Mouse (Mus musculus): ENCODE measurements around the gene Phf21a.

Gene Phf21a

DNA sequence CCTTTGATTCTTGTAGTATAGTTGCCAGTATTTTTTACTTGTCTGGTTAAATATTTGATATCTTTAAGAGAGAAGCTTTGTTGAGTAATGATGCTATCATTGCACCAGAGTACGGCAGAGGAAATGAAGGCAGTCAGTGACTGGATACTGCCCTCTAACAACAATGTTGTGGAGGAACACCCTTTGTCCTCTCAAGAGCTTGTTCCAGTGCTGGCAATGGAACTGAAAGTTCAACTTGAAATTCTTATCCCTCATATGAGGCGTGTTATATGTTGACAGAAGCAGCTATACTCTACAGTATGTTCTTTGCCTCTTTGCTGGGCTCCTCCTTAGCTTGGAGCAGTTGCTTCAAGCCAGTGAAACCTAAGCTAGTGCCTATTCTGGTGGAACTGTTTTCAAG lies 147.4 kb downstream of the Phf21a start:
- DNase-seq = no peak

DNA sequence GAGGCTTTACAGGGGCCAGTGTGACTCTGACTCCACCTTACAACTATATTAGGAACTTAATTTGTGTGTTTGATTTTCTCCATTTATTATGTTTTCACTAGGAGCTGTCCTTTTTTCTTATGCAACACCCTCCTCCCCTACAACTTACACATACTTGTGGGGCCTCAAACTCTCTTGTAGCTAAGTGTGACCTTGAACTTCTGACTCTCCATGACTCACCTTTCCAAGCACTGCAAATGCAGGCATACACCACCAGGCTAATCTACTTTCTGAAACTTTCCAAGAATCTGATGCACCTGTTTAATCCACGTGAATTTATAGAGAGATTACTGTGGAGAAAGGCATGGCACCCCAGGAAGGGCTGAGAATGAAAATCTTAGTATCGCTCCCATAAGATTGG lies 147.9 kb downstream of the Phf21a start:
- no peak for DNase-seq

DNA sequence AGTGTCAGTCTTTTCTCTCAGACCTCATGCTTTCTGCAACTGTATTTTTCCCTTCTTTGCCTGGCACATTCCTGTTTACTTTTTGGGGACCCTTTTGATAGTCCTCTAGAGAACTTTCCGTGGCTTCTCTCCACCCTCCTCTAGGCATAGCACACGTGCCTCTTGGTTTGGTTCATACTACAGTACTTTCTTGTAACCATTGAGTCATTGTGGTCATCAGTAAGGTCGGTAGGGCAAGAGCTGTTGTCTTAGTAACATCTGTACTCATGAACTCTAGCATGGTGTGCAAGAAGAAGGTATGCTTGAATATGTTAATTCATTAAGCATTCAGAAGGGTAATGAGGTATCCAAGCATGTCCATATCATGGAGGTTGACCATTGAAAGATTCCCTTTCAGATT lies 148.4 kb downstream of the Phf21a start:
- DNase-seq = no peak

DNA sequence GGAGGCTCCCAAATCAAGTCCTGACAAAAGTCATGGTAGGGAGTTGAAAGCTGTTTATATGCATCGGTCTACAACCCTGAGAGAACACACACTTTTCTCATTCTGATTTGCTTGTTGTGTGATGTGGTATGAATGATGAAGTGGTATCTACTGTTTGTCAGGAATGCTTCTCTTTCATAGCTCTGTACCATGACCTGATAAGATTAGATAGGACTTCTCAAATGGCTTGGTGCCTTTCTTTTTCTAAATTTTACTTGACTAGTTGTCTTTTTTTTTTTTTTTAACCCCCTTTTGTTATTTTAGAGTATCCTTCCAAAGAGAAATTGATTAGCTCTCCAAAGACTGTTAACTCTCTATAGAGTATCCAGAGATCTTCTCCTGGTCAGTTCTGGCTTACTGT lies 153.2 kb downstream of the Phf21a start:
- no peak for DNase-seq

DNA sequence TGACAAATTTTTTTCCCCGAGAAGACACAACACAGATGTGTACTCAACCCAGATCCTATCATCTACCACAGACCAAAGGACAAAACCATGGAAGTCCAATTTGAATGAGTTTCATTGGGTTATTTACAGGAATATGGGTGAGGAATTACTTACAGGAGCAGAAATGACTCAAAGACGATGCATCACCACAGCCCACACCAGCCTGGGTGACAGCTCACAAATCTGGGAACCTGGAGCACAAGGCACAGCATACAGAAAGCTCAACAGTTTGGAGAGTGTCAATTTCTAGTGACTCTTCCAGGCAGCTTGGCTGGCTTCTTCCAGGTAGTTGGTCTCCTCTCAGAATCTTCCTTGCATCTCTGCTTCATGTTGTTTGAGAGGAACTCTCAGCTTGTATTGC lies 154.8 kb downstream of the Phf21a start:
- DNase-seq = no peak

DNA sequence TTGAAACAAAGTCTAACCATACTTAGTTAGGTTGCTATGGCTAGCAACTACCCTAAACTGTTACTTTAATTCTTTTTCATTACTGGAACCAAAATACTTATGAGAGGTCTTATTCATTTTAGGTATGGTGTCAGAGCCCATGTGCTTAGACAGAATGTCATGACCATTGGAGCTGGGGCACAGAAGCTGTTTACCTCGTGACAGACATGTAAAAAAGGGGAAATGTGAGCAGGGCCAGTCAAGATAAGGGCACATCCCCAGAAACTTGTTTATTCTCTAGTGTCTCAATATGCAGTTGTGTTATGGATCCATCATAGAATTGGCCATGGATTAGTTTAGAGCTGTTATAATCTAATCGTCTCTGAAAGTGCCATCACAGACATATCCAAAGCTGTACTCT lies 157.6 kb downstream of the Phf21a start:
- no peak for DNase-seq

DNA sequence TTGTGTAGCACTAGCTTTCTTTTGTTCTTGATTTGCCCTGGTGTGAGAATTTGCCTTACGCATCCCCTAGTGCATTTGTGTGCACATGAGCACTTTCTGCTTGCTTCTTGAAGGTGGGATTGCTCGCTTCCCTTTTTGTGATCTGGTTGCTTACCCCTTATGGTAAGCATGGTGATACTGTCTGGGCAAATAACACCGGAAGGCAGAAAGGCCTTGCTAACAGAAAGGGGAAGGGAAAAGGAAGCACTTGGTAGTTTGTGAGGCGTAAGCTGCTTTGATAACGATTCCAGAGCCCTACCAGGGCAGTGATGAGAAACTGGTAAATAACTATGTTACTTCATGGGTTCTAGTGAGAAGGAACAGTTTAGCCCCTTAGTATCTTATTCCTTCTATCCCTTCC lies 160.9 kb downstream of the Phf21a start:
- no peak for DNase-seq

DNA sequence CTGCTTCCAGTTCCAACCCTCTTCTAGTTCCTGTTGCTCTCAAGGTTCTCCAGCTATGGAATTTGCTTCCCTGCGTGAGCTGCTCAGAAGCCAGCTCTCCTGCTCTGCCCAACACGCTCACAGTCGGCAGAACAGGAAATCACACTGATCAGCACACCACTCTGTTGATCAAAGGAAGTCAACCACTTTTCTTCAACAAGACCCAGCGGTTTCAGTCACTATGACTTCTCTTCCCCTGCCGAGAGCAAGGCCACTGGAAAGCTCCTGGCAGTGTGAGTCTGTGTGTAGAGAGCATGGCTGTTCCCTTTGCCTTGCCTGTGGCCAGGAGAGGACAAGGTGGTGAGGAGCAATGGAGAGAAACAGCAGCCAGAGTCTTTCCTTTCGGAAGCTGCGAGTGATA lies 163.2 kb downstream of the Phf21a start:
- DNase-seq = peak in 1 of 2 experiments; percentile 6

DNA sequence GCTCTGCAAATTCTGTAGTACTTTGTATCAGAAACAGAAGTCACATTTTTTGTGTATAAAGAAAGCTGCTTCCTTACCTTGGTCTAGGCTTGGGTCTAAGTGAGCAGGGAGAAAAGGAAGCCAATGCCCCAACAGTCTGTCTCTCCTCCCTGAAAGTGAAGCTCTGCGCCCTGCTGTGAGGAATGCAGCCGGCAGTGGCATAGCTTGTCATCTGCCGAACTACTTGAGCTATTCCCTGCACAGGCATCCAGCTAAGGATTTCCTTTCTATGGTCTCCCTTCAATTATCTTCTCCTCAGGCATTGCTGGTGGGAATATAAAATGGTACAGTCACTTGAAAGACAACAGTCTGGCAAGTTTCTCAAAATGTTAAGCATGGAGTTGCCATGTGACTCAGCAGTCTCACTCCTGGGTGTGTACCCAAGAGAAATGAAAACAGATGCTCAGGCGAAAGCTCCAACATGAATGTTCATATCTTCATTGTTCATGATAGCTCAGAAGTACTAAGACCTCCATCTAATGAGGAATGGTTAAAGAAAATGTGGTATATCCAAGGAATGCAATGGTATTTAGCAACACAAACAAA lies 164.5 kb downstream of the Phf21a start:
- no peak for DNase-seq

DNA sequence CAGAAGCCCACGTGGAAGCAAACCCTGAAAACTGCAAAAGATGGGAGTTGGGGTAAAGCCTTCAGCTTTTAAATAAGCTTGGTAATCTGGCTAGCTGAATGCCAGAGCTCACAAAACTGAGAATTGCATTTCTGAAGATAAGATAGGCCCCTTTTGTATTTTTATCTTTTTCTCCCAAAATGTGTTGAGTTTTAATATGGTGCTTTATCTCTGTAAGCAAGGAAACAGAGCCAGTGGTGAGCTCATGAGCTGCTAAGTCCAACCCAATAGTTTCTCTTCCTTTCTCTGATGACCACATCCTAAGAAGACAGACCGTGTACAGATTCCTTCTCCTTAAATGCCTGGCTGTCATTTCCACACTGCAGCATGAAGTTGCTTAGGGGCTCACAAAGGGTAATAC lies 167.0 kb downstream of the Phf21a start:
- DNase-seq = no peak

DNA sequence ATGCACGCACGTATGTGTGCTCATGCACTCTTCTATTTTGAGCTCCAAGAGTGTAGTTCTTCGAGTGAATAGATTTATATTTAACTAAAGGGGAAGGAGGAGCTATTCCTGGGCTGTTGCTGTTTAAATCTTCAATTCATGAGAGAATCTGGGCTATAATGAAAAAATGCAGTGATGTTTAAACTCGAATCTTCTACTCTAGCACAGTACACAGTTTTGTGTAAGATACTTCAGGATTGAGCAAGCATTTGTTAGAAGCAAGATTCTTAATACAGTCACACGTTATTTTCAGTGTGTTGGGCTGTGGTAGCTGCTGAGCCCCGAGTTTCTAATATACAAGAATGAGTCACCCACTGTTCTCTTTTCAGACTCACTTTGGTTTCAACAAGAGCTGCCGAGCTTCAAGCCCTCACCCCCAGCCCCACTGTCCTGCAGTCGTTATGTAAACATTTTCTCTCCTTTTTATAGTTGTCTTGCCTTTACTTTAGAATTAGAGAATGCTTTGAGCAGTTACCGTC lies 173.2 kb downstream of the Phf21a start:
- no peak for DNase-seq

DNA sequence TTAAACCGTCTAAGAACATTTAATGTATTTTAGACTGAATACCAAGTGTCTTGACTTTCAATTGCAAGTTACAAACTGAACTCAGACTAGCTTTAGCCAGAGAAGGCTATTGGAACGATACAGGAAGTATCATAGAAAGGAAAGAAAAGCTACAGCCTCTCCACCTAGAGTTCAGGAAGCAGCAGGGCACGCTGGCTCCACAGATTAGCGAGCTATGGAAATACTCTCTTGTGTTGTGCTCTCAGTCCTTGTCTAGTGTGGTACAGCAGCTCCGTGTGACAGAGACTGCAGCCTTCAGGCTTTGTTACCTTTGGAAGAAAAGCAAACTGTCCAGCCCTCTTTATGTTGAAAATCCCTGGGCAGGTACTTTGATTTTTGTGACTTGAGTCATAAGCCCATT lies 176.3 kb downstream of the Phf21a start:
- DNase-seq = no peak

DNA sequence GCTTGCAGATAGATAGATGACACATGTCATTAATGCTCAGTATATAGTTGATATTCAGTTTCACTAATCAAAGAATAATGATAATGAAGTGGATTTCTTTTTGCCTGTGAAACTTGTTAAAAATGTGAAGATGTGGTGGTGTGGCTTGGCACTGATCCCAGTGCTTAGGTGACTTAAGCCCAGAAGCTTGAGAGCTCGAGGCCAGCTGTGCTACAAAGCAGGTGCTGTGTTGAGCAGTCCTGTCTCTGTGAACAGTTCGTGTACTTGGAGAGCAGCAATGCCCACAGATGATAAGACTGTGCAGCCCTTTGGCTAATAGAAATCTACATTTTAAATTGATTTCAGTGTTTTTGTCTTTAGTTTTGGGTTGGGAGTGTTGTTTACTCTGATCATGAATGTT lies 179.6 kb downstream of the Phf21a start:
- DNase-seq = no peak

DNA sequence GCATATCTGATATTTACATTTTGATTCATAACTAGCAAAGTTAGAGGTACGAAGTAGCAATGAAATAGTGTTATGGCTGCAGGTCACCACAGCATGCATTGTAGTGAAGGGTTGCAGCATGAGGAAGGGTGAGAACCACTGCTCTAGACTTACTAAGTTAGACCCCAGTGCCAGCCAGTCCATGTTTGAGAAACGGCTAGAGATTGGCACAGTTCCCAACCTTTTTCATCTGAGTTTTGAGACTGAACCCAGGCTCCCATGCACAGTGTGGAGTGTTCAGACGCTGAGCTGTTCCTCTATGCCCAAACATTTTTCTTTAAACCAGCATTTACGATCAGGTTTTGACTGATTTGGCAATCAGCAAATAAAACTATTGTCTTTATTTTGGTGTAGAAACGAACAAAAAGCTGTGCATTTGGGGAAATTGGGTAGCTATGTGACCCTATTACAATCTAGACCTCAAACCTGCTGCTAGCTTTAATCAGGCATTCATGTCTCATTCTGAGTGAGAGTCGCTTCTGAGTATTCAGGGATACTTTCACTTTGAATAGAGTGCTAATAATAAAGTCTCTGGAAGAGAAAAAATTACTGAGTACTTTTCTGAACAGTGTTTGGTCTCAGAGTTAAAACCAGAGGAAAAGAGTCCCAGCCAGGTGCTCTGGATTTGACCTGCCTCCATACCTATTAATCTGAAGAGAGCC lies 180.3 kb downstream of the Phf21a start:
- DNase-seq = no peak

DNA sequence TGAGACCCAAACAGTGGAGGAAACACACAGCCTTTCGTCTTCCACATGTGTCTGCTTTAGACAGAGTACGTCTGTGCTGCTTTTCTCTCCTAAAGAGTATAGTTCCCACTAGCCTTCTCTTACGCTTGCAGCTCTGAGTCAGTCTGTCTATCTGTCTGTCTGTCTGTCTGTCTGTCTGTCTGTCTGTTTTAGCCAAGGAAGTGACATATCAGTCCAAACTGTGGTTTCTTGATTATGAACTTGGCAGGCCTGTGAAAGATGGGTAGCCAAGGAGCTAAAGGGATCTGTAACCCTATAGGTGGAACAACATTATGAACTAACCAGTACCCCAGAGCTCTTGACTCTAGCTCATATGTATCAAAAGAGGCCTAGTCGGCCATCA lies 180.9 kb downstream of the Phf21a start:
- DNase-seq = no peak

DNA sequence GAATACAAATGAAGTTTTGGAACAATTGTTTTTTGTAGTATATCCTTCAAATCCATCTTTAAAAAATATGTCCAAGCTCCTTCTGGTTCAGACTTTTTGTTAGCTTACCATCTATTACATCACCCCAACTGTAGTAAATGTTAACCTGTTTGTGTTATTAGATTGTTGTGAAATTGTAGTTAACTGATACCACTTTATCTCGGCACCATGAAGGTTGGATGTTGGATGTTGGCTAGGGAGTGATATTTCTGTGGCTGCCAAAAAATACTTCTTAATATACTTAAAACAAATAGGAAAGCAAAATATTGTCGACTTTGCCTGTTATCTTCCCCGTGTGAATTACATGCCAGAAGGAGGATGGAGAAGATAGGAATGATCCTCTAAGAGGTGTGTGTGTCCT lies 184.9 kb downstream of the Phf21a start:
- DNase-seq = no peak

DNA sequence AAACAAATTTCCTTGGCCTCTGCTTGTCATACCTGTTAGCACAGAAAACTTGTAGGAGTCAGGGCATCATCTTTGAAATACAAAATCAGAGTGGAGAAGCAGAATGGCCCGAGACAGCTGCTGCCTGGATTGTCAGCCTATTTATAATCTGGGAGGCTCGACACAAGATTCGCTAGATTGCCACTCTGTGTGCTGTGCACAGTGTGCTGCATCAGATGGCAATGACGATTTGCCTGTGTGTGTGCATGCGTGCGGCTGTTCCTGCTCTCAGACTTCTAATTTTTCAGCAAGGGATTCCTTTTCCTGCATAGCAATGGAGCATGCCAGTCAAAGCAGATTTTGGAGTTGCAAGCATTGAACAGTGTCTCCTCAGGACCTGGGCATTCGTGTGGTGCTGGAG lies 185.7 kb downstream of the Phf21a start:
- DNase-seq = no peak

DNA sequence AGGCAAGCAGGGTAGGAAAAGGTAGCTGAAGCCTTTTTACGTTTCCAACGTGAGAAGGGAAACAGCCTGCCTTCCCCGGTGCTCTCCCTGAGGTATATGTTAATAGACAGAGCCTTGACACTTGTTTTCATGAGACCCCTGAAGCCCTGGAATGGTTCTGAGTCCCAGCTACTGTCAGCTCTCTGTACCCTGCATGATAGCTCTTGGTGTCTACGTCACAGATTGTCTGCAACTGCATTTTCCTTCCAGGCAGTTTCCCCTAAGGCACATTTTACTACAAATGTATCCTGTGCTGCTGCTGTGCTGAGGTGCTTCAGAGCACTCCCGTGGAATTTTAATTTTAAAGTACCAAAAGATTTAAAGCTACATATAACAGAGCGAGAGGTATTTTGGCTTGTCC lies 186.5 kb downstream of the Phf21a start:
- DNase-seq = no peak

DNA sequence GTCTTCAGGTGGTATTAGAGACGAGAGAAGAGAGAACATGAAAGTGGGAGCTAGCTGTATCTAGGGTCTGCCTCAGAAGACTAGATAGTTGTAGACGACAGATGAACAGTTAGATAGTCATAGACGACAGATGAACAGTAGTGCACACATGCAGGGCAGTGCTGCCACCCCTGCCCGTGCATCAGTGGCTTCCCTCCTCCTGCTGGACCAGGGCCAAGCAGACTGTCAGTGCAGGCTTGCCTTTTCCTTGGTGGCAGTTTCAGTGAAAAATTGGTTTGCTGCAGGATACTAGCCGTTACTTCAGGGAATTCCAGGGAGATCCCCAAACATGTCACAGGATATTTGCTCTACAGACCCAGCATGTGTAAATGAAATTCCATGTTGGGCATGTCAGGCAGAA lies 192.7 kb downstream of the Phf21a start:
- peak; percentile 21 to 22 for DNase-seq

DNA sequence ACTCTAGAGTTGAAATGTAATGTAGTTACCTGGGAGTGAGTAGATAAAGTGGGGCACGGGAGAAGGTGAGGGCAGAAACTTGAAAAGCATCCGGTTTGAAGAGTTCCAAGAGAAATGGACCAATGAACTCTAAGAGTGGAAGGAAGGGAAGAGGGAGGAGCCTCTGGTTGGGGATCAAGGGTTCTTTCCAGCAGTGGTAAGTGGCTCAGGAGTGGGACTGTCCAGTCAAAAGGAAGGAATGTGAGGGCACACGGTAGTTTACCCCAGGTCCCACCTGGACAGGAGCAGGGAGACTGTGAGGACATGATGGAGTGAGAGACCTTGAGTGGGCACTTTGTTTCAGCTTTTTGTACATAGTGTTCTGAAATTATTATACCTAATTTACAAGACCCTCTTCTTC lies 196.4 kb downstream of the Phf21a start:
- DNase-seq = no peak

DNA sequence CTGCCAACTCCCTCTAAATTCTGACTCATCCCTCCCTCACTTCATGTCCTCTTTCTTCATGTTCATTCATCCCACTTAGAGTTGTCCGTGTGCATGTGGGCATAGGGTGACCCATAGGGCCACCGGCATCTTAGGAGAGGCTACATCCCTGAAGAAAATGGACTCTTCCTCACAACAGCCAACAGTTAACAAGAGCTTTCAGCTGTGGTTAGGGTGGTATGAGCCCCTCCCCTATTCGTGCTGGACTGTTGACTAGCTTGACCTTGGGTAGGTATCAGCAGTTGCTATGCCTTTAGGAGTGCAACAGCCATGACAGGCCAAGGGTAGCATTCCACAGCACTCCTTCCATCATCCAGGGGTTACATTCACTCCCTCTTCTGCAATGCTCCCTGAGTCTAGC lies 198.6 kb downstream of the Phf21a start:
- no peak for DNase-seq

DNA sequence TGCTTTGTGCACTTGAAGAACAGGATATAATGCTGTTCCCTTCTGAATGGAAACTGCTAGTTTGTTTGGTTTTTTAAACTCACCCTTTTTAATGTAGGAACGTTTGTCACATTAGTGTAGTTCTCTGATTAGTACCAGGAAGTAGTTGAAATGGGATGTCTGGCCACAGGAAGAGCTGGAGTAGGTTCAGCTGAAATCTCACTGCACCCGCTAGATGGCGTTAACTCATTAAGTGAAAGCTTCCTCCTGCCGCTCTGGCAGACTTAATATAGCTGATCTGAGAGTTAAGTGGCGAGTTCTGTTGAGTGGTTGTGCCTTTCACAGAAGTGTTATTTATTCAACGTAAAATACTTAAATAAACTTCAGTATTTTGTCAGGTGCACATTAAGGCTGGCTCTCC lies 203.5 kb downstream of the Phf21a start:
- DNase-seq = peak; percentile 89 to 90

DNA sequence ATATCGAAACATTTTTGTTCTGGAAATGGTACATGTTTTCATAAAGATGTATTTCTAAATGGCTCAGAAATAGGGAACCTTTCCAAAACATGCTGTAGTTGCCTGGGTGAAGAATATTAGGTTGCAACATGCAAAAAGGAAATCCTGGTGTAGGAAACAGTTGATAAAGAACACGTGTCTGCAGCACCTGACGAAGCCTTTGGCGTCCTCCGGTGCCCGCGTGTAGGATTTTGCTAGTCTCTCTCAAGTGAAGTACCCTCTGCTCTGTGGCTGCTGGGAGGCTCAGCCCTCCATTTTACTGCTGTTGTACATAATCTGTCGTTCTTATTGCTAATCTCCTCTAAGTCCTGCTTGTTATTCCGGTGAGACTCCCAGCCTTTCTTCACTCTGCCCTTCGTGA lies 207.0 kb downstream of the Phf21a start:
- no peak for DNase-seq

DNA sequence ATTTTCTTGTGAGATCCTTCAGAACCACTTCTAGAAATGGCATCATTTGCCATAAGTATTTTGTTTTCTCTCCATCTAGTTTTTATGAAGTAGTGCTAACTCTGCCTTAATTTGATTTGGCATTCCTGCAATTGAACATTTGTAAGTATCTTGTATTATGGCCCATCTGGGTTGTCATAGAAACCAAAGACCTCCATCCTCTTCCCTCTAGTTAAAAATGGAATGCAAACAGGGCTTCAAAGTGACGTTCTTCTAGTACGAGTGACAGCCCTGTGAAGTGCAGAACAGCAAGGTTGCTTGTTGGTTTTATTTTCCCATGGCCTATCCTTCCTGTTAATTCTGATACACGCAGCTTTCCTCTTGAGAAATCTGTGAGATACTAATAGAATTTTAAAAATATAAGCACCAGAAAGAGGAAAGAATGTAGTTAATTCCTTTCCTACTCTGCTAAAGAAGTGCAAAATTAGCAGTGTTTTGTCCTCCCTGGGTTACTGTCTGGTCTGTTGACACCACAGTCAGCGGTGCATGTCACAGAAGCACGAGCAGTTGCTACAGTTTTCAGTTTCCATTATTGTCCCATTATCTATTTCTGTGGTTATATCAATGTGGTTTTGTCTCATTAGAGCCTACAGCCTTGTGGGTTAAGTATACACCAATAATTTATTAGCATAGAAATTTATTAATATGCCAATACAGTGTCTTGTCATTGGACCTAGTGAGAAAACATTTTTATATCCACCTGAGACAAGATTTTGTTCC lies 209.1 kb downstream of the Phf21a start:
- no peak for DNase-seq

Measured in kidney, postnatal 4 days (tissue).